ENCODE assay signal across 8 mouse cellular contexts in the genomic region with DNA sequence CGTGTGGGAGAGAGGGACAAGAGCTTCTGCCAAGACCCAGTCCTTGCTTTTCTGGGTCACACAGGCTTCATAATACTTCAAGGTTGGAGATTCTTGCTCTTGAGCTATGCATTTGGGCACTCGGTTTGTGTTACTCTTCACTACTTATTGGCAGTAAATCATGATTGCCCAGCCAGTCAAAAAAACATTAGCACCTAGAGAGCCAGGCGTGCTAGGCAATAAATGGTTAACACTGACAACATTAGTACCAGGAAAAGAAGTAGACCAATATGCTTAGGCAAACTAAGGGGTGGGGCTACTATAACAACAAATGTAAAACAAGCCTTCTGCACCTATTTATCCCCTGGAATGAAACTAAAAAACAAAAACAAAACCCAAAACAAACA. TPM values are rescaled to one million over a fixed set of nuclear protein-coding genes. Genes with fewer than 3 reads are reported as not detected.
DNase-seq lines count a peak whose midpoint lies in the region; ATAC-seq and TF ChIP-seq lines count a peak whose summit lies in the region.

No protein-coding gene starts in this region.

- no peak overlapping the region for H3K9ac ChIP-seq in embryonic facial prominence, embryonic 15.5 days
- peak overlapping the region; percentile 94; the same call in 1 of the 2 replicates for H3K9ac ChIP-seq in limb, embryonic 11.5 days (ENCODE audit: low read length)
- H3K9ac ChIP-seq in neural tube, embryonic 14.5 days (replicated peaks; ENCODE audit: low read depth, low read length): peak overlapping the region; percentile 77; the same call in 1 of the 2 replicates

- peak overlapping the region; percentile 97 for H3K27ac ChIP-seq in embryonic facial prominence, embryonic 15.5 days (replicated peaks)
- H3K27ac ChIP-seq in limb, embryonic 11.5 days (replicated peaks; ENCODE audit: low read depth, low read length): peak overlapping the region; percentile 92; the same call in 1 of the 2 replicates
- H3K27ac ChIP-seq in neural tube, embryonic 14.5 days (ENCODE audit: low read depth, low read length): no peak overlapping the region

- no peak for TF ChIP-seq CTCF in lung, adult 2 months (IDR thresholded peaks at IDR 0.05; ENCODE audit: insufficient read depth, low read length)

- peak overlapping the region; percentile 75 for H3K4me2 ChIP-seq in embryonic facial prominence, embryonic 15.5 days (replicated peaks)
- peak overlapping the region; percentile 70 for H3K4me2 ChIP-seq in limb, embryonic 11.5 days (ENCODE audit: low read depth, severe bottlenecking)
- peak overlapping the region; percentile 97 for H3K4me2 ChIP-seq in neural tube, embryonic 14.5 days (ENCODE audit: low read depth, low read length)

- 3% methylated on average over 3 of the region's 3 CpGs for WGBS in lung, adult 2 months
- 7% methylated on average over 3 of the region's 3 CpGs for WGBS in embryonic facial prominence, embryonic 15.5 days
- 2% methylated on average over 3 of the region's 3 CpGs for WGBS in limb, embryonic 11.5 days
- WGBS in neural tube, embryonic 14.5 days: 1% methylated on average over 3 of the region's 3 CpGs

- no peak for ATAC-seq in embryonic facial prominence, embryonic 15.5 days (ENCODE audit: insufficient number of reproducible peaks, low FRiP score, low TSS enrichment, low read depth)
- no peak for ATAC-seq in limb, embryonic 11.5 days (ENCODE audit: insufficient number of reproducible peaks, low FRiP score, low TSS enrichment, low read depth)
- no peak for ATAC-seq in neural tube, embryonic 14.5 days (ENCODE audit: low read depth)
- ATAC-seq in granulocyte monocyte progenitor cell, adult 5-6 weeks (replicated peaks; ENCODE audit: poor library complexity, severe bottlenecking): no peak

- TF ChIP-seq POLR2A in lung, adult 2 months (IDR thresholded peaks at IDR 0.05; ENCODE audit: borderline replicate concordance, extremely low read depth, low read depth, low read length): no peak

- DNase-seq in lung, adult 2 months: no peak
- DNase-seq in lung, postnatal 14 days: no peak
- DNase-seq in limb, embryonic 11.5 days (ENCODE audit: low spot score): no peak
- DNase-seq in layer of hippocampus, adult 18-20 months (ENCODE audit: low spot score in 2 of 2): no peak
- no peak for DNase-seq in urinary bladder, postnatal 4 days (ENCODE audit: low spot score in 2 of 2)

- H3K4me1 ChIP-seq in lung, adult 2 months (ENCODE audit: control insufficient read depth, insufficient read depth, low read length): peaks cover 9% of the 10 kb centered on the region
- peaks cover 21% of the 10 kb centered on the region for H3K4me1 ChIP-seq in embryonic facial prominence, embryonic 15.5 days
- peaks cover 12% of the 10 kb centered on the region for H3K4me1 ChIP-seq in limb, embryonic 11.5 days (ENCODE audit: control insufficient read depth, insufficient read depth, low read length)
- H3K4me1 ChIP-seq in neural tube, embryonic 14.5 days (ENCODE audit: control insufficient read depth, insufficient read depth, low read length): peaks cover 5% of the 10 kb centered on the region; the same call in 1 of the 2 replicates

- H3K36me3 ChIP-seq in embryonic facial prominence, embryonic 15.5 days: peaks cover 13% of the 10 kb centered on the region
- peaks cover 3% of the 10 kb centered on the region; the same call in 1 of the 2 replicates for H3K36me3 ChIP-seq in limb, embryonic 11.5 days (ENCODE audit: control insufficient read depth, insufficient read depth, low read length)
- 0 out of 2 replicates have a peak, but pooled peaks cover 2% of the 10 kb centered on the region for H3K36me3 ChIP-seq in neural tube, embryonic 14.5 days (ENCODE audit: control insufficient read depth, insufficient read depth, low read length)

- H3K27me3 ChIP-seq in embryonic facial prominence, embryonic 15.5 days: no peaks in the 10 kb centered on the region
- no peaks in the 10 kb centered on the region for H3K27me3 ChIP-seq in limb, embryonic 11.5 days (ENCODE audit: control insufficient read depth, insufficient read depth, low read length)
- no peaks in the 10 kb centered on the region for H3K27me3 ChIP-seq in neural tube, embryonic 14.5 days (ENCODE audit: control insufficient read depth, insufficient read depth, low read length)

- H3K9me3 ChIP-seq in embryonic facial prominence, embryonic 15.5 days (replicated peaks): no peaks in the 10 kb centered on the region
- H3K9me3 ChIP-seq in limb, embryonic 11.5 days (ENCODE audit: control insufficient read depth, low read length): no peaks in the 10 kb centered on the region
- H3K9me3 ChIP-seq in neural tube, embryonic 14.5 days (ENCODE audit: control insufficient read depth, low read length): no peaks in the 10 kb centered on the region

- peak overlapping the region; percentile 97 for H3K4me3 ChIP-seq in lung, adult 2 months (replicated peaks; ENCODE audit: extremely low read depth, low read depth, low read length)
- H3K4me3 ChIP-seq in embryonic facial prominence, embryonic 15.5 days (replicated peaks): peak overlapping the region; percentile 94
- peak overlapping the region; percentile 95 for H3K4me3 ChIP-seq in limb, embryonic 11.5 days (ENCODE audit: low read depth, low read length)
- peak overlapping the region; percentile 72; the same call in 1 of the 2 replicates for H3K4me3 ChIP-seq in neural tube, embryonic 14.5 days (ENCODE audit: low read depth, low read length)

RNA-seq across cellular contexts. Expression of a gene that starts 0.4 kb away (rescaled TPM):
- 12.7 and 13.5 TPM in 2 replicates for polyA plus RNA-seq in lung, adult 2 months (2012; rRNA removed)
- 44.7 and 47.0 TPM in 2 replicates for polyA plus RNA-seq in embryonic facial prominence, embryonic 15.5 days (2015; fragmentation: Nextera tagmentation; extraction: Ambion mirVana)
- 61.4 and 62.3 TPM in 2 replicates for polyA plus RNA-seq in limb, embryonic 11.5 days (2014; fragmentation: Nextera tagmentation; extraction: Ambion mirVana)
- polyA plus RNA-seq in neural tube, embryonic 14.5 days (2014; fragmentation: Nextera tagmentation; extraction: Ambion mirVana): 3.8 and 7.4 TPM in 2 replicates
- 1 to 10 TPM; 7.9 to 9.7 TPM for total RNA-seq in layer of hippocampus, adult 18-20 months (2021)
- total RNA-seq in granulocyte monocyte progenitor cell, adult 5-6 weeks (2014; fragmentation: Nextera tagmentation): 12.2 and 13.9 TPM in 2 replicates
- total RNA-seq in granulocyte monocyte progenitor cell, adult 5-6 weeks (2017): 2.4 TPM in 2 replicates

RNA-seq across cellular contexts. Expression of a gene that starts 30.6 kb away (rescaled TPM):
- polyA plus RNA-seq in lung, adult 2 months (2012; rRNA removed): 107 and 140 TPM in 2 replicates
- polyA plus RNA-seq in embryonic facial prominence, embryonic 15.5 days (2015; fragmentation: Nextera tagmentation; extraction: Ambion mirVana): 163 and 174 TPM in 2 replicates
- 146 and 160 TPM in 2 replicates for polyA plus RNA-seq in limb, embryonic 11.5 days (2014; fragmentation: Nextera tagmentation; extraction: Ambion mirVana)
- 40.1 and 64.1 TPM in 2 replicates for polyA plus RNA-seq in neural tube, embryonic 14.5 days (2014; fragmentation: Nextera tagmentation; extraction: Ambion mirVana)
- 10 to 100 TPM; 20.5 to 21.6 TPM for total RNA-seq in layer of hippocampus, adult 18-20 months (2021)
- not detected in 2 replicates for total RNA-seq in granulocyte monocyte progenitor cell, adult 5-6 weeks (2014; fragmentation: Nextera tagmentation)
- not detected in 2 replicates for total RNA-seq in granulocyte monocyte progenitor cell, adult 5-6 weeks (2017)

RNA-seq across cellular contexts. Expression of a gene that starts 37.1 kb away (rescaled TPM):
- polyA plus RNA-seq in lung, adult 2 months (2012; rRNA removed): 0.34 and 0.38 TPM in 2 replicates
- 0.12 and 0.20 TPM in 2 replicates for polyA plus RNA-seq in embryonic facial prominence, embryonic 15.5 days (2015; fragmentation: Nextera tagmentation; extraction: Ambion mirVana)
- 0.29 and 0.30 TPM in 2 replicates for polyA plus RNA-seq in limb, embryonic 11.5 days (2014; fragmentation: Nextera tagmentation; extraction: Ambion mirVana)
- polyA plus RNA-seq in neural tube, embryonic 14.5 days (2014; fragmentation: Nextera tagmentation; extraction: Ambion mirVana): 0.06 TPM in 1 of 2 replicates, not detected in the other
- total RNA-seq in layer of hippocampus, adult 18-20 months (2021): not detected
- not detected in 2 replicates for total RNA-seq in granulocyte monocyte progenitor cell, adult 5-6 weeks (2014; fragmentation: Nextera tagmentation)
- not detected in 2 replicates for total RNA-seq in granulocyte monocyte progenitor cell, adult 5-6 weeks (2017)

RNA-seq across cellular contexts. Expression of a gene that starts 37.9 kb away (rescaled TPM):
- 8.0 and 10.8 TPM in 2 replicates for polyA plus RNA-seq in lung, adult 2 months (2012; rRNA removed)
- polyA plus RNA-seq in embryonic facial prominence, embryonic 15.5 days (2015; fragmentation: Nextera tagmentation; extraction: Ambion mirVana): 4.7 and 4.8 TPM in 2 replicates
- polyA plus RNA-seq in limb, embryonic 11.5 days (2014; fragmentation: Nextera tagmentation; extraction: Ambion mirVana): 1.3 and 1.8 TPM in 2 replicates
- 0.23 and 3.1 TPM in 2 replicates for polyA plus RNA-seq in neural tube, embryonic 14.5 days (2014; fragmentation: Nextera tagmentation; extraction: Ambion mirVana)
- total RNA-seq in layer of hippocampus, adult 18-20 months (2021): under 1 TPM; 0.37 to 0.38 TPM
- not detected in 2 replicates for total RNA-seq in granulocyte monocyte progenitor cell, adult 5-6 weeks (2014; fragmentation: Nextera tagmentation)
- total RNA-seq in granulocyte monocyte progenitor cell, adult 5-6 weeks (2017): not detected in 2 replicates

RNA-seq across cellular contexts. Expression of a gene that starts 45.1 kb away (rescaled TPM):
- polyA plus RNA-seq in lung, adult 2 months (2012; rRNA removed): 7.8 and 9.1 TPM in 2 replicates
- 38.6 and 42.4 TPM in 2 replicates for polyA plus RNA-seq in embryonic facial prominence, embryonic 15.5 days (2015; fragmentation: Nextera tagmentation; extraction: Ambion mirVana)
- polyA plus RNA-seq in limb, embryonic 11.5 days (2014; fragmentation: Nextera tagmentation; extraction: Ambion mirVana): 32.1 and 33.8 TPM in 2 replicates
- polyA plus RNA-seq in neural tube, embryonic 14.5 days (2014; fragmentation: Nextera tagmentation; extraction: Ambion mirVana): 39.4 and 39.5 TPM in 2 replicates
- total RNA-seq in layer of hippocampus, adult 18-20 months (2021): 10 to 100 TPM; 38.3 to 38.4 TPM
- 19.7 and 27.5 TPM in 2 replicates for total RNA-seq in granulocyte monocyte progenitor cell, adult 5-6 weeks (2014; fragmentation: Nextera tagmentation)
- 18.4 and 30.3 TPM in 2 replicates for total RNA-seq in granulocyte monocyte progenitor cell, adult 5-6 weeks (2017)
